Mouse (Mus musculus) left cerebral cortex, adult 18-20 months (tissue): Measurements from ENCODE around the gene Cd80. TPM values are rescaled to one million over a fixed set of nuclear protein-coding genes. Genes with fewer than 3 reads are reported as not detected.
A peak's percentile ranks its signal among the peaks of the same experiment; 100 is the strongest.
"Not testable (repeated sequence)": the region's sequence is repeated elsewhere in the genome, so short reads cannot be mapped to it uniquely, and the experiment has no call there.

Experiments
- DNase-seq, 2 experiments: peaks; one replicate each; pipeline ENCODE4 v3.0.0; 2021 to 2022; ENCODE audit warnings: low spot score in 2 of 2, mixed read lengths in 1 of 2
- total RNA-seq, 2 experiments: library from RNA; stranded (reverse); gene quantifications; 2 replicates each; pipeline ENCODE4 v1.2.3; 2021

Gene Cd80
- total RNA-seq, 2 experiments from 2014 or later = 0.30 to 0.65 TPM

DNA sequence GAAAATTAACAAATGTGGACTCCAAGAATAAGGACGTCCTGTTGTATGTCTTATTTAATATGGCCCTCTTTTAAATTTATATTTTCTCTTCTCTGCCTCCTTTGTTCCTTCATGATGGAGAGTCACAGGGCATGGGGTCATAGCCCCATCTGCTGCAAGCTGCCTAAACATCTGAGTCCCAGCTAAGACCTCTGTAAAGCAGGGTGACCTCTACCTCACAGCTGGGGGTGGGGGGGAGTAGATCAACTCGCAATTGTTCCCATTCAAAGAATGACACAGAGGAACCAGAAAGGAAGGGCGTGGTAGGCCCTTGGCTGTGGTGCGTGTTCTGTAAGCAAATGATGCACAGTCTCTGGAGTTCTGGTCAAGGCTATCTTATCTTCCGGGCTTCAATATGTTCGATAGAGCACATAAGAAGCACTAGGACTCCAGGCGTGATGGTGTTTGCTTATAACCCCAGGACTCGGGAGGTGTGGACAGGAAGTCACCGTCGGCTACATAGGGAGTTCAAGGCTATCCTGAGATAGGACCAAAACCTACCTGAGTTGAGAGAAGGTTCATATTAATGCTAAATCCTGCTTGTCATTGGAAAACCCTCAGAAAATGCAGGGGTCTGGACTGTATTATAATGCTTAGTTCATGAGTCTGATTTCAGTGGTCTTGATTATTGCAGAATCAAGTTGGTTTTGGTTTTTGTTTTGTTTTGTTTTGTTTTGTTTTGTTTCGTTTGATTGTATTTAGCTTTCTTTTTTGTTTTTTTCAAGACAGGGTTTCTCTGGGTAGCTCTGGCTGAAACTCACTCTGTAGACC lies 16.5 kb downstream of the Cd80 start:
- no peak for DNase-seq

DNA sequence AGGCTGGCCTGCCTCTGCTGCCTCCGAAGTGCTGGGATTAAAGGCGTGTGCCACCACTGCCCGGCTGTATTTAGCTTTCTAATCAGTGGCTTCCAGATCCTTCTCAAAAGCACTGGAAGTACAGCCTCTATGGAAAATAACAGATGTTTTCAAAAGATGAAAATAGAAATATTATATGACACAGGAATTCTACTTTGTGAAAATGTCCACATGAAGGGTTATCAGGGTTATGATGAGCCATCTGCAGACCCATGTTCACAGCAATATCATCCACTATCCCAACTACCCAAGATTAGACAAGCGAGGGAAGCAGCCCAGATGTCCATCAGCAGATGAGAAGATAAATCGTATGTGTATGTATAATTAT lies 17.1 kb downstream of the Cd80 start:
- no peak for DNase-seq

DNA sequence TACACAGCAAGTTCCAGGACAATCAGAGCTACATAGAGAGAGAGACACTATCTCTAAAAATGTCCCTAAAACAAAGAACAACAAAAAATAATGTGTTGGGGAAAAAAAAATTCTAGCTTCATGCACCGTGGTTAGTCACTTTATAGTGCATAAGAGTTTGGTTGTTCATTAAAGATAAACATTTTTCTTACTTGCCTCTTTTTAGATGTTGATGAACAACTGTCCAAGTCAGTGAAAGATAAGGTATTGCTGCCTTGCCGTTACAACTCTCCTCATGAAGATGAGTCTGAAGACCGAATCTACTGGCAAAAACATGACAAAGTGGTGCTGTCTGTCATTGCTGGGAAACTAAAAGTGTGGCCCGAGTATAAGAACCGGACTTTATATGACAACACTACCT lies 18.3 kb downstream of the Cd80 start:
- no peak for DNase-seq

DNA sequence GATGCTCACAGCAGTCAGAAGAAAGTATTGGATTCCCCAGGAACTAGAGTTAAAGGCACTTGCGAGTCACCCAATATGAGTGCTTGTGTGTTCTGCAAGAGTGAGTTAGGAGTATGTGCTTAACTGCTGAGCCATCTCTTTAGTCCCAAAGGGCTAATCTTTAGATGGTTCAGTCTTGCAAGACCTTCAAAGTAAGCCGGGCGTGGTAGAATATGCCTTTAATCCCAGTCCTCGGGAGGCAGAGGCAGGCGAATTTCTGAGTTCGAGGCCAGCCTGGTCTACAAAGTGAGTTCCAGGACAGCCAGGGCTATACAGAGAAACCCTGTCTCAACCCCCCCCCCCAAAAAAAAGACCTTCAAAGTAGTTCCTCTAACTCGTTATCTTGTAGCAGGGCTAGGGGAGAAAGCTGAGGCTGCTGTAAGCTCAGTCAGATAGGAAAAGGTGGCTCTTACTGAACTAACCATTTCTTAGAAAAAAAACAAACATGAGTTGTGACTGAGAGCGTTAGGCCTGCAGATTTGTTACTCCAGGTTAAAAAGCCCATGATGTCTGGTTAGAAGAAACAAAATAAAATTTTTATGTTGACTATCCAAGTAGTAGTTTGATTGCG lies 19.4 kb downstream of the Cd80 start:
- DNase-seq = no peak

DNA sequence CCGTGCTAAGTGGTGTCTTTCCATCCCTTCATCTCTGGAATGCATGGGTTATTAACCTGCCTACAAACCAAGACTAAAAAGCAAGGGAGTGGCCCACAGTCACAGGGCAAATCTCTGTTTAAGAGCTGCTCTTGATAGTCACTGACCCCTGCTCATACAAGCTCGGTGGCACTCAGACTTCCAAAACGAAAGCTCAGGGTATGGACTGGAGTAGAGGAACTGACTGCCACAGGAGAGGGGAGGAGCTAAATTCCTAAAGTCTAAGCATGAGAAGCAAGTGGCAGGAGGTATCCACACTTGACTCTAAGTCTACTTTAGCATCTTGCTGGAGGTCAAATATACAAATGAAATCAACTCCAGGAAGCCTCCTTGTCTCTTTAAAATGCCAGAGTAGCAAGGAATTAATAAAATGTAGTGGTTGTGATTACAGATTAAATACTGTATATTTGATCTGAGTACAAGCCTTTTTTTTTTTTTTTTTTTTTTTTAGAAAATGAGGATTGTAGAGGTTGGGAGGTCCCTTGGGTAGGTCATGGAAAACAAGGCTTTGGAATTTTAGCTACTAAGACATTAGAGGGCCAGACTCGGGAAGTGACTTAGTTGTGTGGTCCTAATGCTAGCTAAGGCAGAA lies 20.4 kb downstream of the Cd80 start:
- DNase-seq = no peak

DNA sequence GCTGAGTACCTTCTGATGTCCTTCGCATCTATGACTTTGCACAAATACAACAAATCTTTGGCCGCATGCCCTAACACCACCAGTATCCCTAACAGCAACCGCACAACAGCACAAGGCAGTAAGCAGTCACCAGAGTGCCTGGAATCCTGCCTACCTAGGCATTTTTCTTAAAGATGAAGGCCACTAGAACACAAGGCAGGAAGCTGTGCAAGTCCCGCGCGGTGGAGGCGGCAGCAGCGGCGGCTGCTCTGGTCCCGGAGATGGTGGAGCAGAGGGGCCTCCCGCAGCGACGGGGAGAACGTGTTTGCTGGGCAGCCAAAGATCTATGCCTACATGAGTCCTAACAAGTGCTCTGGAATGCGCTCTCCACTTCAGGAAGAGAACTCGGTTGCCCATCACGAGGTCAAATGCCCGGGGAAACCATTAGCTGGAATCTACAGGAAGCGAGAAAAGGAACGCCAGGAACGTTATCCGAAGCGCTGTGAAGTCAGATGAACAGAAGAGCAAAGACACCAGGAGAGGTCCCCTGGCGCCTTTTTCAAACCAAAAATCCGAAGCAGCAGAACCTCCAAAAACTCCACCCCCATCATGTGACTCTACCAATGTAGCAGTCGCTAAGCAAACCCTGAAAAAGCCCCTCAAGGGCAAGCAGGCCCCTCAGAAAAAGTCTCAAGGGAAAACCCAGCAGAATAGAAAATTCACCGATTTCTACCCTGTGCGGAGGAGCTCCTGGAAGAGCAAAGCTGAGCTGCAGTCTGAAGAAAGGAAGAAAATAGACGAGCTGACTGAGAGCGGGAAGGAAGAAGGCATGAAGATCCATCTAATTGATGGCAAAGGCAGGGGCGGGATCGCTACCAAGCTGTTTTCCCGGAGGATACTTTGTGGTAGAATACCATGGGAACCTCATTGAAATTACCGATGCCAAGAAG lies 21.2 kb downstream of the Cd80 start:
- DNase-seq = peak; percentile 26 to 44

DNA sequence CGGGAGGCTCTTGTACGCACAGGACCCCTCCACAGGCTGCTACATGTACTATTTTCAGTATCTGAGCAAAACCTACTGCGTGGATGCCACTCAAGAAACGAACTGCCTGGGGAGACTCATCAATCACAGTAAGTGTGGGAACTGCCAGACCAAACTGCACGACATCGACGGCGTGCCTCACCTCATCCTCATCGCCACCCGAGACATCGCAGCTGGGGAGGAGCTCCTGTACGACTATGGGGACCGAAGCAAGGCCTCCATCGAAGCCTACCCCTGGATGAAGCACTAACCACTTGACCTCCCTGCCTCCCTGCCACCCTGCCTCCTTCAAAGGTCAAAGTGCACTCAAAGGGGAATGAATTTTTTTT lies 21.9 kb downstream of the Cd80 start:
- DNase-seq = not testable (repeated sequence)

DNA sequence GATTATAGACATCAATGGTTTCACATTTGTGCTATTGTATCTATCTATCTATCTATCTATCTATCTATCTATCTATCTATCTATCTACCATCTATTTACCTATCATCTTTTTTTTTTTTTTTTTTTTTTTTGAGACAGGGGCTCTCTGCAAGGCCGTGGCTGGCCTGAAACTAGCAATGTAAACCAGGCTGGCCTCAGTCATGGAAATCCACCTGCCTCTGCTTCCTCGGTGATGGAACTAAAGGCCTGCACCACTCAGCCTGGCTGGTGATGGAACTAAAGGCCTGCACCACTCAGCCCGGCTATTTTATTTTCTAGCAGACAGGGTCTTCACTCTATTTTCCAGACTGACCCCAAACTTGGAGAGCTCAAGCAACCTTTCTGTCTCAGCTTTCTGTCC lies 22.9 kb downstream of the Cd80 start:
- no peak for DNase-seq

DNA sequence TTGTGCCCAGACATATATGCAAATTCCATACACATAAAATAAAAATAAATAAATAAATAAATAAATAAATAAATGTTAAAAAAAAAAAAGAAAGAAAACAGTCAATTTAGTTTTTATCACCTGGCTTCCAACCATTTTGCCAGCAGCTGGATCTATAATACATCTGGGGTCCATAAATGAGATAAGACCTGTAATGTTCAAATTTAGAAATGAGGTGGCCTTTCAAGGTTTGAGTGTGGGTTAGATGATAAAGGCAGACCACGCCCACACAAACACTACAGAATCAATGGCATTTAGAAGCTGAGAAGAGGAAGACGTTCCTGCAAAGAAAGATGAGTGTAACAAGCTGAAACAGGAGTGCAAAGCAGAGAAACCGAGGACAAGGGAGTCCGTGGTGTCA lies 26.0 kb downstream of the Cd80 start:
- no peak for DNase-seq

DNA sequence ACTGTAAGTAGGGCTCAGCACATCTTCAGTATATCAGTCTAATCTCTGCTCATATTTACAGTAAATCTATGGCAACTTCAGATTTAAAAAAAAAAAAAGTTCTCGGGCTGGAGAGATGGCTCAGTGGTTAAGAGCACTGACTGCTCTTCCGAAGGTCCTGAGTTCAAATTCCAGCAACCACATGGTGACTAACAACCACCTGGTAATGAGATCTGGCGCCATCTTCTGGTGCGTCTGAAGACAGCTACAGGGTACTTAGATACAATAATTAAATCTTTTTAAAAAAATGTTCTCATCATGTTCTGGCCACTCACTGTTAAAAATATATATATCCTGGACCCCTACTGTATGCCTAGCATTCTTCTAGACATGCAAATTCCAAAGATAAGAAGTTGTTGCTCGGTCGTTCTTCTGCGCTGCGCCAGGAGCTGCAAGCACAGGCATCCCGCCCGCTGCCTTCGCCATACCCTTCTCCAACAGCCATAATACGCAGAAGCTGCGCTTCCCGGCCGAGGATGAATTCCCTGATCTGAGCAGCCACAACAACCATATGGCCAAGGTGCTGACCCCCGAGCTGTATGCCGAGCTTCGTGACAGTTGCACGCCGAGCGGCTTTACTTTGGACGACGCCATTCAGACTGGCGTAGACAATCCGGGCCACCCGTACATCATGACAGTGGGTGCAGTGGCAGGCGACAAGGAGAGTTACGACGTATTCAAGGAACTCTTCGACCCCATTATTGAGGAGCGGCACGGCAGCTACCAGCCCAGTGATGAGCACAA lies 27.6 kb downstream of the Cd80 start:
- peak; percentile 30 to 48 for DNase-seq

DNA sequence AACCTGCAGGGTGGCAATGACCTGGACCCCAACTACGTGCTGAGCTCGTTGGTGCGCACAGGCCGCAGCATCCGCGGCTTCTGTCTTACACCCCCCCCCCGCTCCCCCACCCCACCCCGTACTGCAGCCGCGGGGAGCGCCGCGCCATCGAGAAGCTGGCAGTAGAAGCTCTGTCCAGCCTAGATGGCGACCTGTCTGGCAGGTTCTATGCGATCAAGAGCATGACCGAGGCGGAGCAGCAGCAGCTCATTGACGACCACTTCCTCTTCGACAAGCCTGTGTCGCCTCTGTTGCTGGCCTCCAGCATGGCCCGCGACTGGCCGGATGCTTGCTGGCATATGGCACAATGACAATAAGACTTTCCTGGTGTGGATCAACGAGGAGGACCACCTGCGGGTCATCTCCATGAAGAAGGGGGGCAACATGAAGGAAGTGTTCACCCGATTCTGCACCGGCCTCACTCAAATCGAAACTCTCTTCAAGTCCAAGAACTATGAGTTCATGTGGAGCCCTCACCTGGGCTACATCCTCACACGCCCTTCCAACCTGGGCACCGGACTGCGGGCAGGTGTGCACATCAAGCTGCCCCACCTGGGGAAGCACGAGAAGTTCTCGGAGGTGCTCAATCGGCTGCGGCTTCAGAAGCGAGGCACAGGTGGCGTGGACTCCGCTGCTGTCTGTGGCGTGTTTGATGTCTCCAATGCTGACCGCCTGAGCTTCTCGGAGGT lies 28.4 kb downstream of the Cd80 start:
- DNase-seq = no peak

DNA sequence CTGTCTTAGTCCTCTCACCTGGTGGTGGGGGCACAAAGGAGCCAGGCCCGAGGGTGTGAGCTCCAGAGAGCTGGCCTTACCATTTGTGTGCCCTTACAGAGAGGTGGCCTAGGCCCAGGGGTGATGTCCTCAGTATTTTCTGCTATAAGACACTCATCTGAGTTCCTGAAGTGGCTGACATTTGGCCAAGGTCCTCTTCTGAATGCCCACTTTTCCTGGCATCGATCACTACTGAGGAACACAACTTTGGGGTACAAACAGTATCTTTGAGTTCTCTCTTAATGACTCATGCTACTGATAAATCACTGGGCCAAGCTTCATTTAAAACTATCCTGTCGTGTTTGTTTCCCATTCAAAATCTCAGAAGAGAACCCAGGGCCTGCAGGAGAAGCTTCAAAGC lies 37.2 kb downstream of the Cd80 start:
- DNase-seq = no peak

DNA sequence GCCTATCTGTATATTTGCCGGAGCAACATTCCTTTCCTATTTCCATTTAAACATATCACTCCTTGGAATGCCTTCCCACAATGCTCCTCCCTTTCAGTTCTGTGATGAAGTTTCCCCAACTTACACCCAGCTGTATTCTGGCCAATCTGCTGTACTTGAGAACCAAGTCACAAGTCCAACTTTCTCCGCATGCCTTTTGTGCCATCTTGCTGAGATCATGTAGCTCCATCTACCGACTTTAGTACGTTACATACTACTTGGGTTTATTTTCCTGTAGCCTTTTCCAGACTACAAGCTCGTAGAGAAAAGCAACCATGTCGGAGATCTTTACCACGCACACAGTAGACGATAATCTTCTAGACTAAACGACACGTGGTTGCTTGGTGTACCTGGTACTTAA lies 38.5 kb downstream of the Cd80 start:
- no peak for DNase-seq

DNA sequence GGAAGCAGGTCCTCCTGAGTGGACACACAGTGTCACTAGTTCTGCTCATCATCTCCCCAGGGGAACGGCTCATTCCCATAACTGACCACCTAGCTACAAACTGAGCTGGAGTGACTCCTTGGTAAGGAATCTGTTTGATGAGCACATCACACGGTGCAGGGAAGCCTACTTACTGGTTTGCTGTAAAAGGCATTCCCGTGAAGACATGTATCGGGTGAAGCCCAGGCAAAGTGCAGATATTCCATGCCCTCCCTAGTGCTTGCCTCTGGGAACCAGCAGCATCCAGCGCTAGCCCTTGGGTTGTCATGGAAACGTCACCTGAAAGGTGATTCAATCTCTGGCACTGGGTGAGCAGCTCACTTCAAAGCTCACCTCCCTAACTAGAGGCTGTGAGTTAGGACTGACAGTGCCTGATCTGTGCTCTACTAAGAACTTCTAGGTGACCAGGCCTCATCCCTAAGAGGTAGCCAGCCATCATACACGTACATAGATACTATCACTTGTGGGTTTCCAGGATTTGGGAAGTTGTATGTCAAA lies 41.3 kb downstream of the Cd80 start:
- DNase-seq = no peak

DNA sequence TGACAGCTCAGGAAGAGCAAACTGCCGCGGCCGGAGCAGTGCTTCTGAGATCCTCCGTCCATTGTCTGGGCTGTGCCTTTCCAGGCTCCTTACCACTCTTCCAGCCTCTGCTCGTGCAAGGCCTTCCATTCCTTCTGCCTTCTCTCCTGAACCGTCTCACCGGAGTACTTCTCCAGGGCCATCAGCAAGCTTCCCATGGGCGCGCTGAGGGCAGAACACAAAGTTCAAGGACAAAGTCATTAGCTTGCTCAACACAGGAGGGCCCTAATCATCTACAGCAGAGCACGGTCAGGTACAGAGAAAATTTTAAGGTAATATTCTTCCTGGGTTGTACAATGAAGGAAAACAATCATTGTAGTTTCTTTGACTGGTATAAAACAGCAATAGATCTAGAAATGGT lies 47.1 kb downstream of the Cd80 start:
- no peak for DNase-seq

DNA sequence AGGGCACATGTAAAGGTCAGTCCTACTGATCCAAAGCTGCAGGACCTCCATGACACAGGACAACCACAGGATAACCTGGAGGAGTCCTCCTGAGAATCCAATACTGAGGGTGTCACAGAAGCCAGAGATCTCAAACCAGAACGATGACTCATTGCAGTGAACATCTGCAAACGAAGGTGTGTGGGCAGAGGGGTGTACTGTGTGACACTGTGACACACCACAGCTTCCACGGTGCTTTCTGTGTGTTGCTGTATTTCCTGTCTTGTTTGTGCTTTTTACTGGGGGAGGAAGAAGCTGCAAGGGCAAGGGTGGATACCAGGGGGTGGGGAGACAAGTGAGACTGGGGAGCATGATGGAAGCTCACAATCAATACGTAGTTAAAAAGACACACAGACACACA lies 48.2 kb downstream of the Cd80 start:
- DNase-seq = no peak

DNA sequence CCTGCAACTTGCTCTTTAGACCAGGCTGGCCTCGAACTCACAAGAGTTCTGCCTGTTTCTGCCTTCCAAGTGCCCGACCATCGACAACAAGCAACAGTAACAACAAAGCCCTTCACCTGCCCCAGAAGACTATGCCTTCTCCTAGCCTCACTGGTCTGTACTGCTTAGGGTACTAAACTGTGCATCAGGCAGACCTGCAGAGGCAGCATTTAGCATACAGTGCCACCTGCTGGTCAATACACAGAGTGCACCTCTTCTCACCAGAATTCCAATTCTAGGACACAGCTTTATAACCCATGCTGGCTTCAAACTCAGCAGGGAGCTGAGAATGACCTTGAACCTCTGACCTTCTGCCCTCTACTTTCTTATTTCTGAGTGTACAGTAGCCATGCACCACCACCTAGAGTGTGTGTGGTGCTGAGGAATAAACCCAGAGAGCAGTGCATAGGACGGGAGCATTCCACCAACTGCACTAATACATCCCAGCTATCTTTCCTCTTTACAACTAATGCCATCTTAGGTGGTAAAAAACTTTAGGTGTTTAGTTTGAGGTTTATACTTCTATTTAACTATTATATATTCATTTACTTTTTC lies 50.8 kb downstream of the Cd80 start:
- peak; percentile 59 to 72 for DNase-seq

DNA sequence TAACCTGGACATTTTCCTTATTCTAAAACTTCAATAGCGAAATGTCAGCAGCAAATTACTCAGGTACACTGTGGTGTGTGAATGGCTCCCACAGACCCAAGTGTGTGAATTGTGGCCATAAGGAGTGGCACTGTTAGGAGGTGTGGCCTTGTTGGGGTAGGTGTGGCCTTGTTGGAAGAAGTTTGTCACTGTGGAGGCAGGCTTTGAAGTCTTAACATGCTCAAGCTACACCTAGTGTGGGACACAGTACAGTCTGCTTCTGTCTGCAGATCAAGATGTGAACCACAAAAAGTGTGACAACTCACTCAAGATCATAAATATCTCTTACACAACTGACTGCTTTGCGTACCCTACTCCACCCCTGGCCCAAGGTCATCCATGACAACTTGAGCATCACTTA lies 55.5 kb downstream of the Cd80 start:
- no peak for DNase-seq

DNA sequence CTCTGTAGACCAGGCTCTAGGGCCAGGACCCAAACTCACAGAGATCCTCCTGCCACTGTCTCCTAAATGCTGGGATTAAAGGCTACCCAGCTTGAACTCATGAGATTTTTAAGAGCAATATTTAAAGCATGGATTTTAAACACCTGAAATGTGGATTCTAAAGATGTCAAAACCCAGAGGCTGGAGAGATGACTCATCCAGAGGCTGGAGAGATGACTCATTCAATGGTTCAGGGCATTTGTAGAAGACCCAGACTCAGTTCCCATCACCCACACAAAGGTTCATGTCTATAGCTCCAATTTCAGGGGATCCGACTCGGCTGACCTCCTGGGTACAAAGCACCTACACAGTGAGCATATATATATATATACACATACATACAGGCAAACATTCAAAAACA lies 63.8 kb downstream of the Cd80 start:
- no peak for DNase-seq
